Mouse (Mus musculus) thymus, postnatal 0 days (tissue): ENCODE measurements around the gene Wnt5a. TPM values are rescaled to one million over a fixed set of nuclear protein-coding genes. Genes with fewer than 3 reads are reported as not detected.

Experiments
- DNase-seq: peaks from one replicate; pipeline ENCODE4 v3.0.0-alpha.2; 2015; ENCODE audit warnings: low spot score
- polyA plus RNA-seq: library from polyadenylated mRNA; unstranded; fragments of >200 nt; fragmentation: Nextera tagmentation; extraction: Ambion mirVana; gene quantifications from 2 replicates; pipeline ENCODE4 v1.2.1, GENCODE M21; 2015

Wnt5a gene
- polyA plus RNA-seq = 0.89 and 0.90 TPM in 2 replicates

GRCm38 (mm10) chr14:28504101-28505050 lies at the start of gene Wnt5a:
Gene Wnt5a, plus strand, starts transcription at chr14:28504750.
- DNase-seq = no peak

DNA sequence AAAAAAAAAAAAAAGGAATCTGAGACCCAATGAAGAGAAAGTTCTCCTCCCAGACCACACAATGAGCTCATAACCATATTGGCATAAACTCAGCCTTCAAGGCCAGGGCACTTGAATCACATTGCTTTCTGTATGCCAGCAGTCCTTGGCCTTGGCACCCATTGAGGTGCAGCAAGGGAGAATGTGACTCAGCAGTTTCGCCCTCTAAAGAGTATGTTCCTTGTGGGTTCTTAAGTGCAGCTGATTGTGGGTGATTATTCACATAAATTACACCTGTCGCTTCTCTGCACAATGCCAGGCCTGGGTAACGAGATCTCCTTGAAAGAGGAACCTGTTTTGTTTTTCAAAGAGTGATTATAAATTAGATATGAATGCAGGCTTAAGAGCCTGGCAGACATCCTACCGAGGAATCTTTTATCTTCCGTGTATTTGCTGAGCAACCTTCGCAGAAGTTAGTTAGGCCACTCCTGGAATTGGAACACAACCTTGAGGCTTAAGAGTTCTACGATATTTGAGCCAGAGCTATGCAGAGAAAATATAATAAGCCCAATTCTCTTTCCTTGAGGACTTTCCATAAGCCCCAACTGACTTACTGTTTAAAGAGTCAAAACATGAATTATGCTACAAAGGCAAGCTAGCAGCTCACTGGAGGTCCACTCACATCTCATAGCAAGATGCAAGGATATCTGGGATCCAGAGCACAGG lies 48.0 kb upstream of the Wnt5a start:
- DNase-seq = no peak

GRCm38 (mm10) chr14:28457428-28457827 lies 47.1 kb upstream of the Wnt5a start:
- no peak for DNase-seq

- DNase-seq = no peak
Observed at GRCm38 (mm10) chr14:28467956-28468355, 36.6 kb upstream of the Wnt5a start.

GRCm38 (mm10) chr14:28469696-28470095 lies 34.9 kb upstream of the Wnt5a start:
- DNase-seq = no peak

DNA sequence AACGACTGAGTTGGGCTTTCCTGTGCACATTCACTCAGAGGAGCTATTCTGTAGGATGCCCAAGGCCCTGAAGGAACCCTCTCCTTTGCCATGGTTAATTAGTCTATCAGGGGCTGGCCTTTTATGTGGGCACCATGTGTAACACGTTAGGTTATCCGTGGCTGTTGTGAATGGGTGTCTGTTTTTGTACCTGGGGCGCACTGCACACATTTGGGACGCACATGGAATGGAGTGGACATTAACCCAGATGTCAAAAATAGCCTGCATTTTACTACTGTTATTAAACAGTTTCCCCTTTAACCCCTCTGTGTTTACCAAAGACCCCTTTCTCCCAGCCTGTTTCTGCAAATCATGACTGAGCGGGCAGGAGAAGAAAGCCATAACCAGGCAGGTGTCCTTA lies 34.3 kb upstream of the Wnt5a start:
- DNase-seq = no peak

DNA sequence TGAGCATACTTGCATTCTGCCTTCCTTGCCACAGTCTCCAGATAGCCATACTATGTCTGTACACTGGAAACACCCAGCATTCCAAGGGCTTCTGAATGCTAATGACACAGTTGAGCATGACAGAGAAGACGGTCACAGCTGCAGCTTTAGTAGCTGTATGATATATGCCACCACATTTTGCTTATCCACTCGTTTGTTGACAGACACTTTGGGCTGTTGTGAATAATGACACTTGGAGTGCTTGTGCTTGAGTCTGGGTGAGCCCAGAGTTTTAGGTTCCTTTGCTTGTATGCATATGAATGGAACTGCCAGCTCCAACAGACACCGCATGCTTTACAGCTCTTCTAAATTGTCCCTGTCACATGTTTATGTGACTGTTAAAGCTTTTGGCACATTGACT lies 29.5 kb upstream of the Wnt5a start:
- no peak for DNase-seq

DNA sequence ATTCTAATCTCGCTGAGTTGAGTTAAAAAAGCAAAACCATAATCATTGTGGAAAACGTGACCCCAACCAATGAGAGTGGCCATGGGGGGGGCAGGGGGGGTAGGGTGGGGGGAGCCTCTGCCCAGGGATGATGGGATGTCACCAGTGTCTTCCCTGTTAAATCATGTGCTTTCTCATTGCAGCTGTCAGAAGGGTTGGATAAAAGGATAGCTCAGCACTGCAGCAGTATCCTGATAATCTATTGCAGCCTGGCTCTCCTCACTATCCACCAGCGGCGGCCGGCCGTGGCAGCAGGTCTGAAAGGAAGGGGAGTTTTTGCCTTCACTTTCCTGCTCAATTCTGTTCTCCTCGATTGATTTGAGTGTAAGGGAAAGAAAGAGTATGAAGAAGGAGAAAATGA lies 29.1 kb upstream of the Wnt5a start:
- no peak for DNase-seq

DNA sequence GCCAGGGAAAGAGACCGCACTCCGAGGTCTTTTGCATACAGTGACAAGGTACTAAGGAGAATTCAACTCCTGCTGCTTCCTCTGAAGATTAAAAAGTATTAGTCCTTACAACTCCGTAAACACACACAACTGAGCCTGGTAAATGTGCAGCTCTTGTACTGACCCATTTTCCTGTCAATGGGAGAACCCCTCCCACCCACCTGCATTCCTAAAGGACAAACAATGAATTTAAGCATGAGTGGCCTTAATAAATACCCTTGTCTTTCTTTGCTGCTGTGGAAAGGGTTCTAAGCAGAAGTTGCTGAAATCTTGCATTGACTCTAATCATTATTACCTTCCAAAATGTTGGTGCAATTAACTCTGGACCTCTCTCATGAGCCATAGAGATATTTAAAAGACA lies 27.8 kb upstream of the Wnt5a start:
- no peak for DNase-seq

DNA sequence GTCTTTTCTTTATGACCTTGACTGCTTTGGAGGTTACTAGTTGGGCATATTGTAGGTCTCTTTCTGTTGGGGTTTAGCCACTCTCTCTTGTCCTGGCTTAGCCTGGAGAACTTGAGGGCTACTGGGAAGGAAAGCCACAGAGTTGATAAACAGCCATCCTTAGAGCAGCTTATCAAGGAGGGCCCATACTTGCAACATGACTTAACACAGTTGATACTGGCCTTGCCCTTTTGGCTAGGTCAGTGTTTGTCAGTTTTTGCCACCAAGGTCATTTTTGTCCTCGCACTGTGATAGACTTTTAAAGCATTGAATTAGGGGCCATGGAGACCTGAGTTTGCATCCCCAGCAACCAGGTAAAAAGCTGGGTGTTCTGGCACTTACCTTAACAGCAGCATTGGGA lies 23.7 kb upstream of the Wnt5a start:
- no peak for DNase-seq

DNA sequence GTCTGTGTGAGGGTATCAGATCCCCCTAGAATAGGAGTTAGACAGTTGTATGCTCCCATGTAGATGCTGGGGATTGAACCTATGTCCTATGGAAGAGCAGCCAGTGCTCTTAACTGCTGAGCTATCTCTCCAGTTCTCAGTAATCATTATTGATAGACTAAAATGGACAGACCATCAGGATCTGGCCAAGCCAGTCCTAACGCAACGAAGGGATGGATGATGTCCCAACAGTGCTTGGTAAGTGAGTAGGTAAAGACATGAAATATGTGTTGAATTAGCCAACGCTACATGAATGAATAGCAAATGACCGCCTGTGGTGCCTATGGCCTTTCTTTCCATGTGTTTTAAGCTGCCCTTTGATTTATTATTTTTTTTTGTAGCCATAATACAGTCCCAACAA lies 10.7 kb upstream of the Wnt5a start:
- DNase-seq = no peak

DNA sequence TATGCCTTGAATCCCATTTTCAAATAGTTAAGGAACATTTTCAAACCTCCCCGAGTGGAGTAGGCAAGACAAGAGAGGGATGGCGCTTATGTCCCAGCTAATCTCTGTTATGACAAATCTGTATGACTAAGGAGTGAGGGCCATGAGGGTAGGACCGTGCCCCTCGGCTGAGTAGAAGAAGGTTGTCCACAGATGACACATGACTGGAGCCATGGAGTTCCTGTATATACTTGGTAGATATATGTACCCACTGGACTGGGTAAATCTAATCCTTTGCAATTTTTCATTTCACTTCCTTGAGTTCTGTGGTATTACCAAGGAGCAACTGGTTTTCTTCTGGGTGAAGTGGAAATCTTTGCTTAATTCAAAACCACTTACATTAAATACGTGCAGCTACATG lies 10.3 kb upstream of the Wnt5a start:
- no peak for DNase-seq

DNA sequence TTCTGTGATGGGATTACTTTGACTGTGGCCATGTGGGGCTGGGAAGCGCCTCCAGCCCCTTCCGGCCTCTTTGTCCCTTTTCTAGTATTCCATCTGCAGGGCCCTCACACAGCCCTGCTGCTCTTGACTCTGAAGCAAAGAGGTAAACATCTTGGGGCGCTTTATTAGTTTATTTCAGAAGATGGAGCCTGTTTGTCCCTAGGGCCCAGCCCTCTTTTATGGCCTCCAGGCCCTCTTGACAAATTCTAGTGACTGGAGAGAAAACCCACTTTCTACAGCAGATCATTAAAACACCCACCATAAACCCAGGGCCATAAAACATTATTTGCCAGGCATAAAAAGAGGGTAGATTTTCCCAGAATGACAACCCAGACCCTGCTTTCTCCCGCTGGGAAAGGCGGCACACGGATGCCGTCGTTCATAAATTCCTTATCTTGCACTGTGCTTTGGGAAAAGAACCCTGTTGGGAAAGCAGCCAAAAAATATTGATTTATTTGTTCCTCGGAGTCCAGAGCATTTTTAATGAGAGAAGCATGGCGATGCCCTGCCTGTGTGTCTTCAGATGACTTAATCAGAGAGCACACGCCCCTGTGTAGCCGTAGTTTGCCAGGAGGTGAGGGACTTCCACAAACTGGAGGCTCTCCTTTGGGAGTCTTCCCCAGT lies 3.2 kb upstream of the Wnt5a start:
- no peak for DNase-seq

- DNase-seq = no peak
Observed at GRCm38 (mm10) chr14:28503276-28503675, 1.3 kb upstream of the Wnt5a start.

DNA sequence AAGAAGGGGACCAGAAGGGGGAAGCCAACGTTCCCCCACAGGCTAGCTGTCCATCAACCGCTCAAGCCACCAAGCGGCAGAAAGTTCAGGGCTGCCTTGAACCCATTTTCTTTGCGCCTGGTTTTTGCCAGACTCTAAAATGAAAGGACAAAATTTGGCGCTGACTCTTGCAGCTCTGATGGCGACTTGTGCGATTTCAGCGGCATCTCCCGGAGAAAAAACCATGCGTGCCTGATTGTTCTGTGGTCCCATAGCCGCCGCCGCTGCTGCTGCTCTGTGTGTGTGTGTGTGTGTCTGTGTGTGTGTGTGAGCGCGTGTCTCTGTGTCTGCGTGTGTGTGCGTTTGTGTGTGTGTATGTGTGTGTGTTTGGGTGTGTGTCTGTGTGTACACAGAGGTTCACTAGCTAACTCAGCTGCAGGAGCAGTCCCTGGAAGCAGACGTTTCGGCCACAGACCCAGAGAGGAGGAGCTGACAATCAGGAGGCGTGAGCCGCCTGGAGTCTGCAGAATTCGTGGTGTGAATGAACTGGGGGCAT lies 568 bp downstream of the Wnt5a start:
- no peak for DNase-seq

DNA sequence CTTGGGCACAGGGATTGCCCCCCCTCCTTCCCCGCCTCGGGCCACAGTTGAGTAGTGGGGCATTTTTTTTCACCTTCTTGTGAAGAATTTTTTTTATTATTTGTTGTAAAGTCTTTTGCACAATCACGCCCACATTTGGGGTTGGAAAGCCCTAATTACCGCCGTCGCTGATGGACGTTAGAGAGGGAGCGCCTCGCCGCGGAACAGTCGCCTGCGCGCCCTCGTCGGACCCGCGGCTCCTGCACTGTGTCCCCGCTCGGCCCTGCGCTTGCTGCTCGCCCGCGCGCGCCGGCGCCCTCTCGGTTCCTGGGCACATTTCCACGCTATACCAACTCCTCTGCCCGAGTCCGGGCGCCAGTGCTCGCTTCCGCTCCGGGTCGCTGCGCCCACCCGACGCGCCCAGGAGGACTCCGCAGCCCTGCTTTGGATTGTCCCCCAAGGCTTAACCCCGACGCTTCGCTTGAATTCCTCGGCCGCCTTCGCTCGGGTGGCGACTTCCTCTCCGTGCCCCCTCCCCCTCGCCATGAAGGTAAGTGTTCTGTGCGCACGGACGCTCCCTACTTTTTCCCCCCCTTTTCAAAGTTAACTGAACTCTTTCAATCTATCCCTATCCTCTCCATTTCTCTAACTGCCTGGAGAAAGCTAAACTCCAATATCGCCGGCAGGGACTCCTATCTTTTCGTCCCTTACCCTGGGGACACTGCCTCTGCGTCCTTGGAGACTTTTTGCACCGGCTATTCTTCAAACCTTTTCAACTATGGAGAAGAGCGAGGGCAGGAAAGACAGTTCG lies 1.2 kb downstream of the Wnt5a start:
- no peak for DNase-seq

DNA sequence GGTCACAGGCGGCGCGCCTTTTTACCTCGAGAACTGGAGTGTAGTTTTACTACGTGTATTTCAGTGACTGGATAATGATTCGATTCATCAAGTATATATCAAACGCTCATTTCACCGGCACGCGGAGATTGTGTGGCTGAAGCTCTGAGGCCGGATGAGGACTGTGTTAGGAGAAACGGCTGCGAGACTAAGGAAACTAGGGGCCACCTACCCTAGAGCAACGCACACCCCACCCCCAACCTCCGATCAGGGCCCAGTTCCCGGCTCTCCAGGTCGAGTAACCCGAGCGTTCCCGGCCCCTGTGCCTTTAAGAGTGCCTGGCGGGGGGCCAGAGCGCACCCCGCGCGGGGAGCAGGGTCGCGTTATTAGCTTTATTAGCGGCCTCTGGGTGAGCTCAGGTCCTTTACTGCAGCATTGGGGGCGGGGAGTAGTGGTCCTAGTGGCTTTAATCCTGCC lies 1.9 kb downstream of the Wnt5a start:
- no peak for DNase-seq

GRCm38 (mm10) chr14:28507011-28507410 lies 2.5 kb downstream of the Wnt5a start:
- no peak for DNase-seq

DNA sequence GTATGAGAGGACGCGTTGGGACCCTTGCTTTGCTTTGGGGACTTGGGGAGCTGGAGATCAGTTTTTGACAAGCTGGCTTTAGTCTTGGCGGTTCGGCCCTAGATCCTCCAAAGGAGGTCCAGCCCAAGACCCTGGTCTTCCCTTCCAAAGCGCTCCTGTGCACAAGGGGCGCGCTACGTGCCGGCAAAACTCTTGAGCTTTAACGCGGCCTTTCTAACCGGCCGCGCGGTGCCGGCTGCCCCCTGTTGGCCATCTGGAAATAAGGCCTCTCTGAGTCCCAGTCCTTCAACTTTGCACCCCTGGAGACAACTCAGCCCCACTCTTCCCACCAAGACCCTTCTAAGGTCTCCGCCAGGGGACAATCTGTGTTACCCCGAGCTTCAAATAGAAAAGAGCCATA lies 2.9 kb downstream of the Wnt5a start:
- no peak for DNase-seq

DNA sequence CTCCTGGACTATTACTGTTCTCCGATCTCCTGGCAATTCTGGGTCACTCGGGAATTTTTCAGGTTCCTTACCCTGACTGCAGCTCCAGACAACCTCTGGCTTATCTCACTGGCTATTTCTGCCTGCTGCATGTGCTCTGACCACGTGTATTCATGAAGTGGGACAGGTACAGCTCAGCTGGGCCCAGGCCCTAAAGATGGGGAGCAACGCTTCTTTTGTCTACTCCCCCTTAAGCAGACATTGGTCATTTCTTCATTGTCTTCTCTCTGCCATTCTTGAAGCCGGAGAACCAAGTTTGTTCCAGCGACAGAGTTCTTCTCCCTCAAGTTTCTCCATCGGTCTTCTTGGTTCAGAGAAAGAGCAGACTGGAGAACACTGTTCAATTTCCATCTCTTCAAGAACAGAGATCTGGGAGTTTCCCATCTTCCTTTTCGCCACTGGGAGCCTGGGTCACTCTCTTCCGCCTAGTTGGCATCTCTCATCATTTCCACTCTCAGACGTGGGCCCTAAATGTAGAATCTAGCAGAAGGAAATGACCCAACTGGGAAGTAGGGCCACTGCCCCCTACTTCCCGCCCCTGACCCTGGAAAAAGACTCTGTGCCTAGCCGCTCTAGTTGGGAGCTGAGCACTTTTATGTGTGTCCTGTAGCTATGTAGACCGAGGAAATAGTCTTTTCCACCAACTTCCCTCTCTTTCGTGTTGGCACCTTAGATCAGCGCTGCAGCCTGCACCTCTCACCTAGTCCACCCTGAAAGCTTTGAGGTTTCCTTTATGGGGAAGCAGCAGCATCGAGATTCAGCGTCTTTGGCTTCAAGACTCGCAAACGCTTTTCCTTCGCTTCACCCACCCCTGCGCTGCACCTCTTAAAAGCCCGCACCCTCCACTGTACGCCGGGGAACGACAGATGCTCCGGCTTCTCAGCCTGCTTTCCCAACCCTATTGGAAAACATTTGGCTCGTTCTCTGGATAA lies 4.0 kb downstream of the Wnt5a start:
- DNase-seq = no peak
